Mouse (Mus musculus) liver, adult 2 months (tissue): Measurements from ENCODE around the gene Gzma.

Experiments used
- CTCF ChIP-seq: fragments of 200-500 bp; IDR thresholded peaks from 2 replicates; pipeline ENCODE4 v1.5.1; 2011; ENCODE audit warnings: low read depth, low read length, control low read depth
- POLR2A ChIP-seq: fragments of 200-500 bp; IDR thresholded peaks from 2 replicates; pipeline ENCODE4 v1.6.1; 2011; ENCODE audit warnings: low read length, control low read depth; ENCODE audit not compliant: insufficient read depth; ENCODE audit errors: extremely low read depth

- no peak for TF ChIP-seq CTCF
- TF ChIP-seq POLR2A: no peak
These were observed 1.0 kb upstream of the Gzma start for GRCm38 (mm10) chr13:113101804-113102203.
